Mouse (Mus musculus): ENCODE data around the gene Glo1.
"Not testable (repeated sequence)": the region's sequence is repeated elsewhere in the genome, so short reads cannot be mapped to it uniquely, and the experiment has no call there.

The Glo1 gene

DNA sequence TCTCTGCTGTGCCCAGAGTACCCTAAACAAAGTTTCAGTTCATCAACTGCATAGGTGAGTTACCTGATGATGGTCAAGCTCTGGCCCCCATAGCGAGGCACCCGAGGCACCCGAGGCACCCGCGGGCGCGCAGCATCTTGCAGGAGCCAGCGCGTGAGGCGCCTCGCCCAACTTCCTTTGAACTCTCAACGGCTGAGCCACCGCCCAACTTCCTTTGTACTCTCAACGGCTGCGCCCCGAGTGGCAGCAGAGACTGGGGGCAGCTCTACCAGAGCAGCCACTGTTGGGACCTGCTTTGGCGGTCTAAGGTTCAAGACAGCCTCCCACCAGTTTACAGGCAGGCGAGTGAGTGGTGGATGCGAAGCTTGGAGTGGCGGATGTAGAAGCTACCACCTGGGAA lies at the start of gene Glo1:
TSS of gene Glo1 (minus strand) at position 153 of the 400 bp plus-strand sequence.
- DNase-seq (ENCODE audit: low spot score) = not testable (repeated sequence)

DNA sequence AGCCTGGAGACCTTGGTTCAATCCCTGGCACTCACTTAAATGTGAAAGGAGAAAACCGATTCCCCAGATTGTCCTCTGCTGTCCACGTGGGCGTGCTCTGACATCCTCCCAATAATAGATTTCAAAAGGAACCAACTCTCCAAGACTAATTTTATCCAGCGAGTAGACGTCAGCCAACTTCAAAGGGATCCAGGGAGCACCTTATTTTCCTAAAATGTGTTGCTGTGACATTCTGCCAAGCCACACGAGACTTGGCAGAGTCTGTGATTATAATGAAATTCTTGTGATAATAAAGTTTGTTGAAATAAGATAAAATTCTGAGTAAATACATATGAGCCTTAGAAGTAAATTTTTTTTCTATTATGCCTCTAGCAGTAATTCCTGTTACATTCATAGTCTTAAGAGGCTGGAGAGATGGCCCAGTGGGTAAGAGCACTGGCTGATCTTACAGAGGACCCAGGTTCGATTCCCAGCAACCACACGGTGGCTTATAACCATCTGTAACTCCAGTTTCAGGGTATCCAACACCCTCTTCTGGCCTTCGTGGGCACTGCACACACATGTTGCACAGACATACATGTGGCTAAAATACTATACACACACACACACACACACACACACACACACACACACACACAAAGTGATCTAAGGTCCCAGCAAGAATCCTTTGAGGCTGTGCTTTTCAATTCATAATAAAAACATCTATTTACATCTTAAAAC lies 48.5 kb upstream of the Glo1 start:
- DNase-seq (ENCODE audit: low spot score) = no peak

DNA sequence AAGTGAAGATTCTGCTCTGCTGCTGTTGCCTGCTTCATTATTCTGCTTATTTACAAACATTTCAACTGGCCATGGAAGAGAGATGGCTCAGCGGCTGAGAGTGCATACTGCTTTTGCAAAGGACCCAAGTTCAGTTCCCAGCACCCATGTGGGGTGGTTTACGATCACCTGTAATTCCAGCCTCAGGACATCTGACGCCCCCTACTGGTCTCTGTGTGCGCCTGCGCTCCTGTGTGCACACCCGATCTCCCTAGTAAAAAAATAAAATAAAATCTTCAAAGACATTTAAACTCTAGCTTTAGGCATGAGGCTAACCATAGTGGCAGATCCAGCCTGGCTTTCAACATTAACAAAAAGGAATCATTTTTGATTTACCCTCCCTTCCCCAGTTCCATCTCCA lies 46.4 kb upstream of the Glo1 start:
- DNase-seq (ENCODE audit: low spot score) = no peak

DNA sequence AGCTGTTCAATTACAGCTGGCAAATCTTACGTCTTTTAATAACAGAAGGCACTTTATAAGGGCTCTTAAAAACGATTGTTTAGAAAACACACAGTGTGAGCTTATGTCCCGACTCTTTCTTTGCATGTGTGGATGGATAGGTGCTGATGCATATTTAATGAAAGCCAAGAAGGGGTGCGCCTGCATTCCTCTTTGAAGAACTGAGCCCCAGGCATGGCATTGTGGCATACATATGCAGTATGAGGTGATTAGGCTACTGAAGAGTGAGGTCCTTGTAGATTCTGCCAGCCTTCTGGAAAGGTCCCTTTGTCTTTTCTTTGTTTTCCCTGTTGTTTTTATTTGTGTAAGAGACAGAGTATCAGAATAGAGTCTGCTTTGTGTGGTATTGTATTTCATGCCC lies 45.9 kb upstream of the Glo1 start:
- no peak for DNase-seq (ENCODE audit: low spot score)

DNA sequence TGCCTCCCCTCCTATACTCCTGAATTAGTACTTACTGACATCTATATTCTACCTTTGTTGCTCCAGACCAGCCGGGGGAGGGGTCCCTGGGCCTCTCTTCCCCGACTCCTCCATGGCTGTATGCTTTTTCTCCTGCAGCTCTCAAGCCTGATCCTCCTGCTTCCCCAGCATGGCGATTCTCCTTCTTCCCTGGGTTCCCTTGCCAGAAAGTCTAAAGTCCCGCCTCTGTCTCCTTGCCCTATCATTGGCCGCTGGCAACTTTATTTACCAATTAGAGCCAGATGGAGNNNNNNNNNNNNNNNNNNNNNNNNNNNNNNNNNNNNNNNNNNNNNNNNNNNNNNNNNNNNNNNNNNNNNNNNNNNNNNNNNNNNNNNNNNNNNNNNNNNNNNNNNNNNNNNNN lies 38.2 kb upstream of the Glo1 start:
- no peak for DNase-seq (ENCODE audit: low spot score)

DNA sequence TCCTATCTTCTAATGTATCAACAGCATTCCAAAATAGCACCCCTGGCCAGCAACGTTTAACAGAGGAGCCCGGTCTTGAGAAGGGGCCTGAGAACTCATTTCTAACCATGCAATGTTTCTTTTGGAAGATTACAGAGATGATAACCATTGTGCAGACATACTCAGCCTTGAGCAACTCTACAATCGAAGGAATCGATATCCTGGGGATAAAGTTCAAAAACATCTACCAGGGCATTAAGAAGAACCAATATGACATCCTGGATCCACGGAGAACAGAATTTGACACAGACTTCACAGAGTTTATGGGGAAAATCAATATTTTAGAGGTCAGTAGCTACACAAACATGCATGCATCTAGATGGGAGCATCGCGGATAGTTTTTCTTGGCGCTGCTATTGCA lies 36.5 kb upstream of the Glo1 start:
- no peak for DNase-seq (ENCODE audit: low spot score)

DNA sequence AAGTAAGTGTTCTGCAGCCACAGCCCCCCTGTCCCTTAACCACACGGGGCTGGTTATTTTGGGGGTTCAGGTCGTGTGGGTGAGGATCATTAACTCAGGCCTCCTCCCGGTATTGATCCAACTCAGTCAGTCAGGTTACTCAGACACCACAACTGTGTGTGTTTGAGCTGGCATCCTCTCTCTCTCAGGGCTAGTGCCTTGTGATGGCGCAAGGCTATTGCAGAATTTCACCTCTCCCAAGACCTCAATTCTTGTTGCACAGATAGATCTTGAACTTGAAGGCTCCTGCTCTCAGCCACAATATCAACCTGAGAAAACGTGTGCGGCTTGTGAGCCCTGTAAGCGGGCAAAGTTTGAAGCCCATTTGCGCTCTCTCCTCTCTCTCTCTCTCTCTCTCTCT lies 35.5 kb upstream of the Glo1 start:
- no peak for DNase-seq (ENCODE audit: low spot score)

DNA sequence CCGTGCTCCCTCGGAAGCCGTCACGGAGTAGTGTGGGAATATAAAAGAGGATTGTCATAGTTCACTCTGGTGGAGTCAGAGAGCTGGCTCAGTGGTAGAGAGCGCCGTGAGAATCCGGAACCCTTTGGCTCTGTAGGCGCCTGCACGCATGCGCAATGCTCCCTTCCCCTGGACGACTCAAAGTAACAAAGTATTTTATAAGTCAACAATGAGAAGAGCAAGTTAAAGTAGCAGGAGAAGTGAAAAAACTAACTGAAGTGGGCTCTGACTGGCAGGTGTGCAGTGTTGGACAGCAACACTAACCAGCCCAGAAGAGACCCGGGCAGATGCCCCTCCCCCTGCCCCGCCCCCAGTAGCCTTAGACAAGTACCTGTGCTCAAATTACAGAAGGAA lies 31.5 kb upstream of the Glo1 start:
- peak; percentile 75 for DNase-seq (ENCODE audit: low spot score)

DNA sequence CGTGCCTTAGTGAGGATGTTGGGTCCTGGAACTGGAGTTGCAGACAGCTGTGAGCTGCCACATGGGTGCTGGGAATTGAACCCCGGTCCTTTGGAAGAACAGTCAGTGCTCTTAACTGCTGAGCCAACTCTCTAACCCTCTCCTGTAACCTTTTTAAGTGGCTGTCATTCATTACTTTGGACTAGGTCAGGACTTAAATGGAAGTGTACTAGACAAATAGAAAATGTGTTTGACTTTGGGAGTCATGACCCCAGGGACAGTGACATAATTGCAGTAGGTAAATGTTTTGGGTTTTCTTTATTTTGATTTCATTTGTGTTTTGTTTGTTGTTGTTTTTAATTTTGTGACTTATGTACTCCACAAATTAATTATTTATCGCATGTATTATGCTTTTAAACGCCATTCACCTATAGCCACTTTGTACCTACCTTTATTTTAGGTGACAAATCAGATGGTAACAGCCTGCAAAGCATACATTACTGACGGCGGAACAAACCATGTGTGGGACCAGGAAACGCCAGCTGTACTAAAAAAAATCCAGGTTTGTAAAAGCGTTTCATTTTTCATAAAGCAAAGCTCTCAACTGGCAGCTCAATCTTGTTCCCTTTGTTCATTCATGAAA lies 31.0 kb upstream of the Glo1 start:
- no peak for DNase-seq (ENCODE audit: low spot score)

DNA sequence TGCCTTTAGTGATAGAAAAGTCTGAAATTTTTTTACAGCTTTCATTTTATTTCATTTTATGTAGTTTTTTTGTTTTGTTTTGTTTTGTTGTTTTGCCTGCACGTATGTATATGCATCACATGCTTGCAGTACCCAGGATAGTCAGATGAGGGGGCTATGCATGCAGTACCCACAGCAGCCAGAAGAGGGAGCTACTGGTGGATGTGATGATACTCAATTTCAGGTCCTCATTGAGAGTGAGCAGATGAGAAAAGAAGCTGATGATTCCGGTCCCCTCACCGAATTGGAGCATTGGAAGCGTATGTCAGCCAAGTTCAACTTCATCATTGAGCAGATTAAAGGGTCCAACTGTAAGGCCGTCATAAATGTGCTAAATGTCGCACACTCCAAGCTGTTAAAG lies 26.3 kb upstream of the Glo1 start:
- no peak for DNase-seq (ENCODE audit: low spot score)

DNA sequence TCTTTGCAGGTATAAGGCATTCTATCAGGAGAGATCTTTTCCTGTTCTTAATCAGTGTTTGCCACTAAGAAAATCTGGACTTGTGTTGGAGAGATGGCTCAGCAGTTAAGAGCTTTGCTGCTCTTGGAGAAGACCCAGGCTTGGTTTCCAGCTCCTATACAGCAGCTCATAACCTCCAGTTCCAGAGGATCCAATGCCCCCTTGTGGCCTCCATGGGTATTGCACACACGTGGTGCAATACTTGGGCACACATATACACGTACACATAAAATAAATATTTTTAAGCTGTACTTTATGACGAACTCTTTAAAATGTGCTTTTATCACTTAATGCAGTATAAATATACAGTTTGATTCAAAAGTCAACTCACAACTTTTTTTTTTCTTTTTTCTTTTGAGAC lies 22.1 kb upstream of the Glo1 start:
- no peak for DNase-seq (ENCODE audit: low spot score)

DNA sequence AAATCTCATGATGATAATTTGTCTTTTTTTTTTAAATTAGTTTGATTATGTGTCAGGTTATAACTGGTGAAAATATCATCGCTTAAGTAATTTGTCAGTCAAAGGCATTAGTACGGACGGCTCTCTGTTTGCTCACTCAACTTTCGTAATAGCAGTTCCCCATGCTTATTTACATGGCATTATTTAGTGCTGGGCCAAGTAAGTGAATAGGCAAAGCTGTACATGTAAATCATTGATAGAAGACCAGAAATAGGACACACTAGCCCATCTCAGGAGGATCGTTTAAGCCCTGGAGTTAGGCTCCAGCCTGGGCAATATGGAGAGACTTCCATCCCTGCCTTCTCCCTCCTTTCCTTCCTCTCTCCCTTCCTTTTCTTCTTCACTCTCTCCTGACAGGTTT lies 14.2 kb upstream of the Glo1 start:
- no peak for DNase-seq (ENCODE audit: low spot score)

DNA sequence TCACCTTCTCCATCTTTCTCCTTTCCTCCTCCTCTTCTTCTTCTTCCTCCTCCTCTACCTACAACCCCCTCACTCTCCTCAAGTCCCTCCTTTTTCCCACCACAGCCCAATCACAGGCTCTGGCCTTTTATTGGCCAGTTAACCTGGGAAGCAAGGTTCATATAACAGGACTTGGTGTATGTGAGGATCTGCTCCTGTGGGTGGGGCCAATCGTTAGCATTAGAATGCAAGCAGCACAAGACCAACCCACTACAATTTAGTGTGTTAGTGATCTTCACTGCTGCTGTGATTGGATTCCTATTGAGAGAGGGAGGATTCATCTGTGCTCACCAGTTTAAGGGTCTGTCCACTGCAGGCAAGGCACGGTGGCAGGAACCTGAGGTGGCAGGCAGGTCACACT lies 12.3 kb upstream of the Glo1 start:
- DNase-seq (ENCODE audit: low spot score) = no peak

DNA sequence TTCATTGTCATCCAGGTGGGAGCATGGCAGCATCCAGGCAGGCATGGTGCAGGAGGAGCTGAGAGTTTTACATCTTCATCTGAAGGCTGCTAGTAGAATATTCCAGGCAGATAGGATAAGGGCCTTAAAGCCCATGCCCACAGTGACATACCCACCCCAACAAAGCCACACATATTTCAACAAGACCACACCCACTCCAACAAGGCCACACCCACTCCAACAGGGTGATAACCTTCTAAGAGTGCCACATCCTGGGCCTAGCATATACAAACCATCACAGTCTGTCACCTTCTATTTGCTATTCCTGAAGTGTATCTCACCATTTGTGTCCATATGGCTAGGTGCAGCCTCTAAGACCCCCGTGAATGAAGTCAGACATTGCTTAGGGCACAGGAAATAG lies 11.0 kb upstream of the Glo1 start:
- no peak for DNase-seq (ENCODE audit: low spot score)

DNA sequence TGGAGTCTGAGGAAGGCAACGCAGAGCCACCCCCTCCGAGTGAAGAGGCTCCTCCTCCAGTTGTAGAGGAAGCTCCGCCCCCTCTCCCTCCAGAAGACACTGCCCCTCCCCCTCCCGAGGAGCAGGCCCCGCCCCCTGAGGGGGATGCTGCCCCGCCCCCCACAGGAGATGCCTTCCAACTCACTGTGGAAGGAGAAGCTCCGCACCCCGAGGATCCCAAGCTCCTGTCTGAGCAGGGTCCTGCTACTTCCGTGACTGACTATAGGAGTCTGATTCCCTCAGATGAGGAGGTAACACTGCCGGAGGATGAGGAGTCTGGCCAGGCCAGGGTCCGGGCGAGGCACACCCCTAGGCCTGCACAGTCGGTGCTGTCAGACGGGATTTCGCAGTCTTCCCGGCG lies 8.7 kb upstream of the Glo1 start:
- no peak for DNase-seq (ENCODE audit: low spot score)

DNA sequence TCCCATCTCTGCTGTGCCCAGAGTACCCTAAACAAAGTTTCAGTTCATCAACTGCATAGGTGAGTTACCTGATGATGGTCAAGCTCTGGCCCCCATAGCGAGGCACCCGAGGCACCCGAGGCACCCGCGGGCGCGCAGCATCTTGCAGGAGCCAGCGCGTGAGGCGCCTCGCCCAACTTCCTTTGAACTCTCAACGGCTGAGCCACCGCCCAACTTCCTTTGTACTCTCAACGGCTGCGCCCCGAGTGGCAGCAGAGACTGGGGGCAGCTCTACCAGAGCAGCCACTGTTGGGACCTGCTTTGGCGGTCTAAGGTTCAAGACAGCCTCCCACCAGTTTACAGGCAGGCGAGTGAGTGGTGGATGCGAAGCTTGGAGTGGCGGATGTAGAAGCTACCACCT lies 2.5 kb downstream of the Glo1 start, which contains the start of gene Dnah8:
TSS of gene Dnah8 (plus strand) at position 223 of the 400 bp plus-strand sequence.
- not testable (repeated sequence) for DNase-seq (ENCODE audit: low spot score)

DNA sequence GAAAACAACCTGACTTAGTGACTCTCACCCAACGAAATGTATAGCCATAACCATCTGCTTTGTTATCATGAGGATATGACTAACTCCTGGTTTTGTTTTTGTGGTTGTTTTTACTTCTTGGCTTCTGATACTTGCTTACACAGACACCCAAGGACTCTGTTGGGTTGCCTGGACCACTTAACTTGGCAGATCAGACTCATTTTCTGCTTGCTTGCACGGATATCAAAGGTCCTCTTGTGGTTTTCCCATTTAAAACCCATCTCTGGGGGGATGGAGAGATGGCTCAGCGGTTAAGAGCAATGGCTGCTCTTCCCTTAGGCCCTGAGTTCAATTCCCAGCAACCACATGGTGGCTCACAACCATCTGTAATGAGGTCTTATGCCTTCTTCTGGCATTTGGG lies 3.5 kb downstream of the Glo1 start:
- DNase-seq (ENCODE audit: low spot score) = no peak

DNA sequence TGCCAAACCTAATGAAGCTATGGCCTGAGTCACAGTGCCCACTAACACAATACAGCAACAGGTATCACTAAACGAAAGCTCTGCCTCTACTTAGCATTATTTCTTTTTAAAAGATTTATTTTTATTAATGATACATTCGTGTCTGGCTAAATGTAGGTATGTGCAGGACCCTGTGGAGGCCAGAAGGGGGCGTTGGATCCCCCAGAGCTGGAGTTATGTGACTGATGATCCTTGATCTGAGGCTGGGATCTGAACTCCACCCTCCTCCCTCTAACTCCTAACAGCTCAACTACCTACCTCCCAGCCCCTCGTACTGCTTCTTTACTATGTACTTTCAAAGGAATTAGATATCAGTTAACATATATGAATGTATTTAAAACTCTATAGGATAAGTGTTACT lies 5.2 kb downstream of the Glo1 start:
- DNase-seq (ENCODE audit: low spot score) = no peak

DNA sequence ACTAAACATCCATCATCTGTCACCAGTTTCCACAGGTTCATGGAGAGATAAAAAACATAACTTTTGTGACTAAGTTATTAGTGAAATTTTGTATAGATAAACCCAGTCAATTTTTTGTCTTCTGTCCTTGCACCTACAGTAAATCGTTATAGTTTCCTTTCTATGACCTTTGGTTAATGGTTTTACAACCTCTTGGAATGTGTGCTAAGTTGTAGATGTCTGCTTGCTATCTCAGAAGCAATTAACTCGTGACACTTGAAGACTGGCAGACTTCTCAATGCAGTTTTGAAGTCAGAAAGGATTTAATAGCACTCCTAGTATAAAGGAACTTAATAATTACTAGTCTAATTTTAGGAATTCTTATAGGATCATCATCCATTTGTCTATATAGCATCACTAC lies 6.1 kb downstream of the Glo1 start:
- DNase-seq (ENCODE audit: low spot score) = no peak

DNA sequence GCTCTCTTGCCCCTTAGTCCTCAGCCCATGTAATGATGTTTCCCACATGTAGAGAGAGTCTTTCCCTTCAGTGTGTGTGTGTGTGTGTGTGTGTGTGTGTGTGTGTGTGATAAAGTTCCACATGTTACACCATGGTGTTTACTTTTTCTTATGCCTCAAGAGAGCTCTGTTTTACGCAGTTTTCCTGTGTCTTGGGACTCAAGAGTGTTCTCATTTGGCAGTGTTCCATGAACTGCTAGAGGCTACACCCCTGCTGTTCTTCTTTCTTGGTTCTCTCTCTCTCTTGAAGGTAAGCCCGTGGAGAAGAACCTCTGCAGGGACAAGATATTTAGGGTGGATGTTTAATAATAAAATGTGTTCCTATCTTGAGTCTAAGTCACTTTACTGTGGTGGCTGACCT lies 7.5 kb downstream of the Glo1 start:
- DNase-seq (ENCODE audit: low spot score) = no peak

DNA sequence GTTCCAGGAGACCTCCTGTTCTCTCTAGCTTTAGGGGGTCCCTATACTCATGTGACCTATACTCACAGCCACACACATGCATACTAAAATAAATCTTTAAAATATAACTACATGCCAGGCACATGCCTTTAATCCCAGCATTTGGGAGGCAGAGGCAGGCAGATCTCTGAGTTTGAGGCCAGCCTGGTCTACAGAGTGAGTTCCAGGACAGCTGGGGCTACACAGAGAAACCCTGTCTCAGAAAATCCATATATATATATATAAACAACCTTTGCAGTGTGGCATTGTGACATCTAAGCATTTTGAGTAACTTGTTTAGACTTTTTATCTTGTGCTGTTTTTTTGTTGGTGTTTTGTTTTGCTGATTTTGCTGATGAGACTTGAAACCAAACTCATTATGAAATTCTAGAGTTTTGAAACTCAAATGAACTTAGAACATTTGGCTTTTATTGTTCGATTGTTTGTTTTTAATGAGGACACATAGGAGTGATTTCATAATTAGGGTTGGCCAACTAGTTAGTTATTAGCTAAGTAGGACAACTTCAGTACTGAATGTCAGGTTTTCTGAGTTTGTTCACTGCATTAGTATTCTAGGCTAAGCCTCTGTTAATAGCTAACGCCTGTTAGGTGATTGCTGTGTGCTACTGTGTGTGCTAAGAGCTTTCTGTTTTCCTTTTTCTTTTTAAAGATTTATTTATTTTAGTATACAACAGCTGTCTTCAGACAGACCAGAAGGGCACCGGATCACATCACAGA lies 8.4 kb downstream of the Glo1 start:
- no peak for DNase-seq (ENCODE audit: low spot score)

DNA sequence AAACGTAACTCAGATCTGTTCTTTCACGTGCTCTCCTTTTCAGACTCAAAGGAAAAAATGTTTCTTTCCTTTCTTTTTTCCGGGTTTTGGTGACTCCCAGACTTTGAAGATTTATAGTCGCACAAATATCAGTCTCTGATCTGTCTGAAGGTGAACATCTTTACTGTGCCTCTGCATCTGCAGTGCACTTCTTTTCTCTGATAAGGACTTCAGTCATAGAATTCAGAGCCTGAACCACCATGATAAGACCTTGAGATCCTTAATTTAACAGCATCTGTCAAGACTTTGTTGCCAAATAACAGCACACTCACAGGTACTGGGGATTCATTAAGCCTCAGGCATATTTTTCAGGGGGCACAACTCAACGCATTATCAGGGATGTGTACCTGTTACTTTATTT lies 10.5 kb downstream of the Glo1 start:
- no peak for DNase-seq (ENCODE audit: low spot score)

DNA sequence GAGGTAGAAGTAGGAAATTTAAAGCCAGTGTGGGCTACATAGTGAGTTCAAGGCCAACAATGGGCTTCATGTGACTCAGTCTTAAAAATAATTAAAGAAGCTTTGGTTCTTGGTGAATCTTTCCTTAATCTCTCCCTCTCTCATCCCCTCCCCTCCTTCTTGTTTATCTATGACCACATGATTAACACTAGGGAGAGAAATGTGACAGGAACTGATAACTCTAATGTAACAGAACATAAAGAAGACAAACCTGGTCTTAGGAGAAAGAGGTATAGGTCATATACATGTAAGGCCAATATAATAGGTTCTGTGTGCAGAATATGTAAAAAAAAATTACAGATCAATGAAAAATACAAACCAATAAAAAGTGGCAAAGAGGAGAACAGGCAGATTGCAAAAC lies 13.3 kb downstream of the Glo1 start:
- no peak for DNase-seq (ENCODE audit: low spot score)
